Mouse (Mus musculus) left cerebral cortex, adult 18-20 months (tissue): ENCODE data around the gene Gnas. TPM values are rescaled to one million over a fixed set of nuclear protein-coding genes. Genes with fewer than 3 reads are reported as not detected.

Source experiments
- DNase-seq, 2 experiments: peaks; one replicate each; pipeline ENCODE4 v3.0.0; 2021 to 2022; ENCODE audit warnings: low spot score in 2 of 2, mixed read lengths in 1 of 2
- long read RNA-seq, 2 experiments: library from polyadenylated mRNA; stranded (forward); transcript quantifications; one replicate each; pipeline ENCODE4 v2.0.0; 2021
- total RNA-seq, 2 experiments: library from RNA; stranded (reverse); gene quantifications; 2 replicates each; pipeline ENCODE4 v1.2.3; 2021

The Gnas gene
- total RNA-seq, result 1,000 to 10,000 TPM; 1,817 to 1,846 TPM
- long read RNA-seq, experiment 1, transcript Gnas-221 (13 exons, 1,427 nt), result minor isoform, 25 of 1,893 reads
- long read RNA-seq, experiment 1, transcript Gnas-207 (11 exons, 1,789 nt), result minor isoform, 29 of 1,893 reads
- long read RNA-seq, experiment 1, transcript Gnas-206 (11 exons, 1,695 nt), result minor isoform, 12 of 1,893 reads
- long read RNA-seq, experiment 1, transcript Gnas-208 (12 exons, 1,716 nt), result major isoform, 1,723 of 1,893 reads
- long read RNA-seq, experiment 1, partial matches to known transcripts, result 68 of 1,893 reads
- long read RNA-seq, experiment 1, other reads (novel, unspliced or antisense), result 28 of 1,893 reads
- long read RNA-seq, experiment 2, transcript Gnas-207 (11 exons, 1,789 nt), result minor isoform, 27 of 1,528 reads
- long read RNA-seq, experiment 2, transcript Gnas-221 (13 exons, 1,427 nt), result minor isoform, 23 of 1,528 reads
- long read RNA-seq, experiment 2, transcript Gnas-206 (11 exons, 1,695 nt), result minor isoform, 18 of 1,528 reads
- long read RNA-seq, experiment 2, transcript Gnas-208 (12 exons, 1,716 nt), result major isoform, 1,356 of 1,528 reads
- long read RNA-seq, experiment 2, partial matches to known transcripts, result 66 of 1,528 reads
- long read RNA-seq, experiment 2, other reads (novel, unspliced or antisense), result 32 of 1,528 reads

DNA sequence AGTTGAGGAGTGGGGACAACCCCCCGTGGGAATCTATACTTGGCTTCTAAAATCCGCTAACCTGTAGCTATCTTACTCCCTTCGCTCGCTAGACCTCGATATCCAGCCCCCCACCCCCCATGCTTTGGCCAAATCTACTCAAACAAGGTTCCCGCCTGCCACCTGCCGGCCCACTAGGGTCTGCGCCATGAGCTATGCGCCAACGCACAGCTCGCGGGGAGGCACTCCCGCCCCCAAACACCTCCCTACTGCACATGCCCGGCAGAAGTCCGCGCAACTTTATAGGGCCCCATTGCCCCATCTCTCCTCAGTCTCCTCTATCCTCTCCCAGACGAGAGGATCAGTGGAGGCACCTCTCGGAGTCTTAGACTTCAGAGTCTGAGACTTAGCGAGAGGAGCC is at the start of gene Gnas:
Gene Gnas (plus strand): TSS at position 310 of the 400 bp plus-strand sequence.
- DNase-seq, result peak in 1 of 2 experiments; percentile 27

DNA sequence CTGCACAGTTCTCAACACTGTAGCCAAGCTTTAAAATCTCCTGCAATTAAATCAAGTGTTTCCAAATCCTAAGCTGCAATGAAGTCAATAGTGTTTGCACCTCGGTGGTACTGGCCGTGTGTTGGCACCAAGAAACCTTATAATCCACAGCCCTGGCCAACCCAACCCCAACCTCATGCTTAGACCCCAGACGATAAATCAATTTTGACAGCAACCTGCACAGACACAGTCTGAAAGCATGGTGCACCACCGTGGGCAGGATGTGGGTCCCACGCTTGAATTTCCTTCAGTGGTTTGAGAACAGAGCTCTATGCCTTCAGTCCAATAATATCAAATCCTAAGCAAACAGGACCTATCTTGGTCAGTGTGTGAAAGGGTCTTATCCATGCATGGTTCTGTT is 41.7 kb upstream of the Gnas start:
- DNase-seq, result no peak

DNA sequence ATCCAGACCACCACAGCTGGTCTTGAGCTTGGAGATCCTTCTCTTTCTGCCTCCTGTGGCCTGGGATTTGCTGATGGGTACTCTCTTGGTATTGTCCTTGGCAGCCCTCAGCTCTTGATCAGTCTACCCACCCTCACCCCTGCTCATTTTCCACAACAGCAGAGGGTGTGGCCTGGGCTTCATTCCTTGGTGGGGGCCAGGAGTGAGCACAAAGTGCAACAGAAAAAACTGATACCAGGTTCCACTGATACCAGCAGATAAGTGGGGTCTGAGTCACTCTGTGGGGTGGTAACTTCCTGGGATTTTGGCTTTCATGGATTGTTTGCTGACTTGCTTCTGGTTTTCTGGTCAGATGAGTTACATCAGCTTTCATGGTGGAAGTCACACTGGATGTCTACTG is 32.2 kb upstream of the Gnas start:
- DNase-seq, result no peak

DNA sequence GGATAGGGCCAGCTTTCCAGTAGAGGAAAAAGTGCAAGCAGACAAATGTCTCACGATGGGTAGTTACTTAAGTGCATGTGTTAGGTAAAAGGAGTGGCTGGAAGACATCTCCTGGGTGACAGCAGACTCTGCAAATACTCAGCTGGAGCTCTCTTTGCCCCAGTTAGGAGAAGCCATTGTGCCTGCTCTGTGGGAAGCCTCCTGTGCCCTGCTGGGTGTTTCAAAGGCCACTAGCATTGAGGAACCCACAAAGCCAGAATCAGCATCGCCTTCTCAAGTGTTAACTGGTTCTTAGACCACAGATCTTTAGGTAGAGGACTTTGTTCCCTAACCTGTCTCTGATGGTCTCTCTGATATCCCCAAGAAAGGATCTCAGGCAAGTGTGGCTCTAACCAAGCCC is 26.8 kb upstream of the Gnas start:
- no peak for DNase-seq

DNA sequence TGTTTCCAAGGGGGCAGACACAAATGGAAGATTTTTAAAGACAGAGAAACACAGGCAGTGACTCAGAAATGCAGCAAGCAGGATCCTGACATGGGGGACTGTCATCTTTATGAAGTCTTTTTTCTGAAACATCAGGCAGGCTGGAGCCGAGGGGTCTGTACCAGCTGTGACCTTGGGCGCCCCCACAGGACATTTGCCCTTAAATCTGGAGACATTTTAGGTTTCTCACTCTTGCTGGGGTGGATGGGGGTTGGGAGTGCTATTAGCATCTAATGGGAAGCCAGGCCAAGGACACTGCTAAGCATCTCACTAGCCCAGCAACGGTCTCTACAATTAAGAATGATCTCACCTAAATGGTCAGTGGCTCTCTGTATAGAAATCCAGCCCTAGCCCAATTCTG is 24.1 kb upstream of the Gnas start:
- DNase-seq, result no peak

DNA sequence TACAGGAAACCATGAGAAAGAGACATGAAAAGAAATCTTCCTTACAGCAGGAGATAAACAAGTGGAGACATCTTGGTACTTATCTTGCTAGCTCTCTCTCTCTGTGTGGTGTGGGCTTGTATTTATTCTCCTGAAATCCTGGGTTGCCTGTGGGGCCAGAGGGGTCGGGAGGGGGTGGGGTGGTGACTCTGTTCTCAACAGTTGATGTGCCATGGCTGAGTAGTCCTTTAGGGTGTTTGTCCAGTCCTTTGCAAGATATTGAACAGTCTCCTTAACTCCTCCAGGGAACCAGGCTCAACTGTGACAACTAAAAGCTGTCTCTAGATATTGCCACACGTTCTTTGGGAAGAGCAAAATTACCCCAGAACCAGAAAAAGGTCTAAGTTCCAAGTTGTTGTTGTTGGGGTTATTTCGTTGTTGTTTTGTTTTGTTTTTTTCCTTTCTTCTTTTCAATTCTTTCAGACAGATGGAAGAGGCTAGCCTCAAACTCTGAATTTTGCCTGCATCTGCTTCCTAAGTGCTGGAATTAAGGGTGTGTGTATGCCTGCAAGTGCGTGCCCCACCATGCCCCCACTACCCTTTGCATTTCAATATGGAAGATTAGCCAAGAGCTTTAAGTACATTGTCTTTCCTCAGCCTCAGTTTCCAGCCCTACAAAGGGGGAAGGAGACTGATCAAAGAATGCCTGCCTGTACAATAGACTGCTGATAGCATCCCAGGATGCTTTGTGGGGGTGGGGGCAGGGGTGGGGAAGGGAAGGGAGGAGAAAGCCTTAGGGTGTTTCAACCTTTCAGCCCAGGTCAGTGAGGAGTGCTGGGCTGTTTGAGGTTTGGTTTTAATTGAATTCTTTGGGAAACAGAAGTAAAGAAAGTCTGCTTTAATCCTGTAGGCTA is 23.0 kb upstream of the Gnas start:
- DNase-seq, result no peak

DNA sequence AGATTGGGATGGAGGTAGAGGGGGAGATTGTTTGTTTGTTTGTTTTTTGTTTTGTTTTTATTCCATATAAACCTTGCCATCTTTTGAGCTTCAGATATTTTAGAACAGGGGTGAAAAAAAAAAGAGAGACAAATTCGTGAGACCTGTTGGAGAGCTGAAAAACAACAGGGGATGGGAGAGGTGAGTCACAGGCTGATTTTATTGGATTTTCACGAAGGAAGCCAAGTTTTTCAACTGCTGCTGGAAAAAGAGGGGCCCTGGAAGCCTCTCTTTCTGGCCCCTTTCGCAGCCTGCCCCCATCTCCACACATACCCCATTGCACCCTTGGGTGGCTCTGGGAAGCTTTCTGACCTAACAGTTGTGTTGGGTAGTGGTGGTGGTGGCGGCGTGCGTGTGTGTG is 22.3 kb upstream of the Gnas start:
- DNase-seq, result no peak

DNA sequence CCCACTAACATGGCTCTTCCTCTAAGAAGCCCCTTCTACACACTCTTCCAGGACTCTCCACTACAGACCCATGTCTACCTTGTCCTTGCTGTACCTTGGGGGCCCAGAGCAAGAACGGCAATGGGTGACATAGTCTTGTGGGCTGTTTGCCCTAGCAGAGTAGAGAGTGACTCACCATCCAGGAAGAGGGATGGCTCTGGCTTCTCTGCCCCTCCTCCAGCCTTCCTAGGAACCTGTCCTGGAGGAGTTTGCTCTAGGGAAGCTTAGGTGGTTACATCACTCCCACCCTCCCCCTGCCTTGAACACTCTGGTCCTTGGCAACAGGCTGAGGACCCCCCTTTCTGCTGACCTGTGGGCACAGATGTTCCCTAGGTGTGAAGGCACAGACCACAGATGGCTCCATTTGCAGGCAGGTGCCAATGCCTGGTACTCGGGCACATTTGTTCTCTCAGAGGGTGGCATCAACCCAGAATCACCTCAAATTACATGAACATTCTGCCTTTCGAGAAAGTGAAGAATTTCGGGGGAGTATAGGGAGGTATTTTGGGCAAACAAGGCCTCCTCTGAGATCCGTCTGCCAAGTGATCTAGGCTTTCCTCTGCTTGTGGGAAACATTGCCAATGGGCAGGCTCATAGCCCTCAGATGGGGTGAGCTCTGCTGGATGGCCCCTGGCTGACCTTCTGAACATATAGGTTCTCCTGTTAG is 20.9 kb upstream of the Gnas start:
- DNase-seq, result no peak

DNA sequence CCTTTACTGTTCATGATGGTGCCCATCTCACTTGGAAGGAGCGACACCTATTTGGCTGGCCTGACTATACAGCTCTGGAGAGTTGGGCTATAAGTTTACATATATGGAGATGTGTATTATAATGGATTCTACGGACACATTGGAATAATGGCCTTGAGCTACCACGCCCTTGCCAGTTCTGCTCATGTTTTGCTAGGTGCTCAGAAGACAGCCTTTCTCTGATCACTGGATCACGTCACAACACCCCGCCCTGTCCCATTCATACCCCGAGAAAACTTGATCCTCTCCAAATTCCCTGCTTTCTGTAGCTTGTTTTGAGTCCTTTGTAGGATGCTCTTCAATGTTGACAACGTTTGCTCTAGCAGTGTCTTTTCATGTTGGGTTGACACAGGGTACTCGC is 19.9 kb upstream of the Gnas start:
- no peak for DNase-seq

DNA sequence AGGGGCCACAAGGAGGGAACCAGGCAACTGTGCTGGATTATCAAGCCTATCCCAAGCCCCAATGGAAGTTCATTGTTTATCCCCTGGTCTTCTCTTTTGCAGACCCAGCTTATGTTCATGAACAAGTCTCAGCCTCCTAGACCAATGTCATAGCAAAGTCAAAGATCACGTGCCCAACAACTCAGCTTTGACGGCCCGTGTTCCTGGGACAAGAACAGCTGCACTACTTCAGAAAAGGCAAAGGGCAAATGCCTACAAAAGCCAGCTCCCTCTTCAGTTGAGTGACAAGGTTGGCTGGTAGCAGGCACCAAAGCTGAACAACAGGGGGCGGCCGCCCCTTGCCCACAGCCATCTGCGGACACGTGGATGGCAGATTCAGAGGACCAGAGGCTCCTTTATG is 13.7 kb upstream of the Gnas start:
- DNase-seq, result no peak

DNA sequence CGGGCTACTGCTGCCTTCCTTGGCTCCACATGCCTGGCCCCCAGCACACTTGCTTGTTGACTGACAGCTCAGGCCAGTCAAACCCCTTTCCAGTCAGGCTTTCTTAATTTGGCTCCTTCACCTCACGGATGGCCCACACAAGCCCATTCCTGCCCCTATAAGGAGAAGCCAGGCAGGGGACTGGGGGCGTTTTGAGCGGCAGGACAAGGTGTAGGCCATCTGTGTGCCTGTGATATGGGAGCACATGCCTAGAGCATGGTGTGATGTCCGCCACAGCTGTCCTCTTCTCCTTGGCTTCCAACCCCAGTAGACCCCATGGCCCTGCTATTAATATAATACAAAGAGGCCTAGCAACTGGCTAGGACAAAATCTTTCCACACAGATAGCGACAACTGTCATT is 12.7 kb upstream of the Gnas start:
- no peak for DNase-seq

DNA sequence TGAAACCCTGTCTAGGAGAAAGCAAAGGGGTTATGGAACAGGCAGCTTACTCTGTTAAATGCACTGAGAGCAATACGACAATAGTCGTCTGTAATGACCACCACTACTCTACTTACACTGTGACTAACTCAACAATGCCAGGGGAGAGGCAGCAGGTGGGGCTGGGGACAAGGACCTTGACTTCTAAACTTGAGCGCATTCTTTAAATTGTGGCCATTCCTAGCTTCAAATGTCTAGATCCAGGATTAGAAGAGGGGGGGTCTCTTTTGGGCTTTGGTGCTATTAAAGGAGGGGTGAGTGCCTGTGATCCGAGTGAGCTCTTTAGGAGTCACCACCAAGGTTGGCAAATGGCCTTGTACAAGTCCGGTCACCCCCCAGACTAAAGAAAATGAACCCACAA is 11.0 kb upstream of the Gnas start:
- no peak for DNase-seq

DNA sequence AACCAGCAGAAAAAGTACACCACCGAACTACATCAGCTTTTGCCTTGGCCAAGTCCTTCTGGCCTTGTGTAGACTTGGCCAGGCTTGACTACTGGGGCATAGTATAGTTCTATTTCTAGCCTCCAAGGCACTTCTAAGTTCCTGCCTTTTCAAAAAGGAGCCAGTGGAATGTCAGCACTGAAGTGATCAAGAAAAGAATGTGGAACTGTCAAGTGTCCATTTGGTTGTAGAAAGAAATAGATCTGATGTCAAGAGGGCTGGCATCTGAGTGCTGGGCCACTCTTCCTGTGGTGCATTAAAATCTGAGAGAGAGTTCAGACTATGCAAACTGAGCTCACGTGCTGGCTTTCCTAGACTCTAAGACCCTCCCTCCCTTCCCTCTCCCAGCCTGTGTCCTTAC is 10.2 kb upstream of the Gnas start:
- DNase-seq, result no peak

DNA sequence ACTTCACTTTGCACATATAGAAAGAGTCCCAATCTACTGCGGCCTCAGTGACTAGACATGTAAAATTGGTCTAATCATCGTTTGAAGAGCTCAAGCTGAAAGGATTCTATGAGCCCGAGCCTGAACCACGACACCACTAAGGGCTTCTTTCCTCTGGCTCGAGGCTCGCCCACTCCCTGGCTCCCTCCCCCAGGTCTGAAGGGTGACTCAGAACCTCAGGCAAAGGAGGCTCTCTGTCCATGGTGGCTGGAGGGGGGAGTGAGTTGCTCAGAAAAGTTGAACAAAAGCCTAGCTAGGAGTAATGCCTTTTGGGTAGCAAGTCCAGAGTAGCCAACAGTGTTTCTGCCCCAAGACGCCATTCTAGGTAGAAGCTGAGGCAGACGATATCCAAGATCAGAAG is 4.3 kb upstream of the Gnas start:
- no peak for DNase-seq

DNA sequence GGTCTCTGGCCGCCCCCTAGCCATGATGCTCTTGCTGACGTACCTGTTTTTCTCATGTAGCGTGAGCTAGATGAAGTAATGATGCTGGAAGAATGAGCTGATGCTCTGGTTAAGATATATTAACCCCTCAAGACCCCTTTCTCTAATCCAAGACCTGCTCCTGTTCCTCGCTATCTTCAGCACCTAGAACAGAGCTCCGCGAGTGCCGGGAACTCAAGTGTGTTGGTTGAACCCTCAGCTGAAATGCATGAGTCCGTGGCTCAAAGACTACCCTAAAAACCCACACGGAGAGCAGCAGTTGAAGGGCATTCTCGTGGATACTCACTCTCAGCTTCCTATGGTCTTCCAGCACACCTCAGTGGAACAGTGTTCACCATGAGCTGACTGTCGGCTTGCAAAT is 779 bp upstream of the Gnas start:
- no peak for DNase-seq

DNA sequence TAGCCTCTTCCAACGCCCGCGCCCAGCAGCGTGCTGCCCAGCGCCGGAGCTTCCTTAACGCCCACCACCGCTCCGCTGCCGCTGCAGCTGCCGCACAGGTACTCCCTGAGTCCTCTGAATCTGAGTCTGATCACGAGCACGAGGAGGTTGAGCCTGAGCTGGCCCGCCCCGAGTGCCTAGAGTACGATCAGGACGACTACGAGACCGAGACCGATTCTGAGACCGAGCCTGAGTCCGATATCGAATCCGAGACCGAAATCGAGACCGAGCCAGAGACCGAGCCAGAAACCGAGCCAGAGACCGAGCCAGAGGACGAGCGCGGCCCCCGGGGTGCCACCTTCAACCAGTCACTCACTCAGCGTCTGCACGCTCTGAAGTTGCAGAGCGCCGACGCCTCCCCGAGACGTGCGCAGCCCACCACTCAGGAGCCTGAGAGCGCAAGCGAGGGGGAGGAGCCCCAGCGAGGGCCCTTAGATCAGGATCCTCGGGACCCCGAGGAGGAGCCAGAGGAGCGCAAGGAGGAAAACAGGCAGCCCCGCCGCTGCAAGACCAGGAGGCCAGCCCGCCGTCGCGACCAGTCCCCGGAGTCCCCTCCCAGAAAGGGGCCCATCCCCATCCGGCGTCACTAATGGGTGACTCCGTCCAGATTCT is 812 bp downstream of the Gnas start:
- DNase-seq, result no peak

DNA sequence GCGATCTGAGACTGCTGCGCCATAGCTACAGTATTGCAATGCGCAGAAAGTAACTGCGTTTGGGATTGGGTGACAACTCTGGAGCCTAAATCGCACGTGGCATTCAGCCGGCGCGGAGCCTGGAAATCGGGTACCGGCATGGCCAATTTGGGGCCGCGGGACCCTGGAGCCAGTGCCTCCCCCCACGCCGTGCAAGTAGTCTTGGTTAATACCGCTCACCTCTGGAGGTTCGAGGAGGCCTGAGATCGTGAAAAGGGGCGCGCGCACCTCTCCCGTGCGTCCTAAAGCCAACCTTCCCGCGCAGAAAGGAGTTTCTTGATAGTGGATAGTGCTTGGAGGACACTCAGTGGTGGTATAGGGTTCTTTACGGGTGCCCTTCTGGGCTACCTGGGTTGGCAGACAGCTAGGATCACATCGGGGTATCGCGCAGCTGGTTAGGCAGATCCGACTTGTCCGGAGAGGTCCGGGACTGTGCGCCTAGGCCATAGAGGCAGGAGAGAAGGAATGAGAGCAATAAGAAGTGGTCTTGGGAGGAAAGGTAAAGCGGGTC is 1.9 kb downstream of the Gnas start:
- DNase-seq, result no peak

DNA sequence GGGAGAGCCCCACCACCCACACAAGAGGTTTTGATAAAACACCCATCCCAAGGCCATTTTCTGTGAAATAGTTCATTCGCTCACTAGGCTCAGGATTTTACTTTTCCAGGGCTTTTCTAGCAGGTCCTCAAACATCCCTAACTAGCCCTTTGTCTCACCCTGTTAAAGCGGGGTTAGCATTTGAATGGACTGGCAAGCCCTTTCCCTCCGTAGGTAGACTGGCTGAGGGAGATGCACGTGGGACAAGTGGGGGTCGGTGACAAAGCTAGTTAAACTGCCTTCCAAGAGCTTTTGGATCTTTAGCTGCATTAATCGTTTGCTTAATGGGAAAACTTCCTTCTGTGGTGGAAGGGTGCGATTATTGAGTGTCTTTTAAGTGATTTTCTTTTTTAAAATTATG is 3.8 kb downstream of the Gnas start:
- DNase-seq, result no peak

DNA sequence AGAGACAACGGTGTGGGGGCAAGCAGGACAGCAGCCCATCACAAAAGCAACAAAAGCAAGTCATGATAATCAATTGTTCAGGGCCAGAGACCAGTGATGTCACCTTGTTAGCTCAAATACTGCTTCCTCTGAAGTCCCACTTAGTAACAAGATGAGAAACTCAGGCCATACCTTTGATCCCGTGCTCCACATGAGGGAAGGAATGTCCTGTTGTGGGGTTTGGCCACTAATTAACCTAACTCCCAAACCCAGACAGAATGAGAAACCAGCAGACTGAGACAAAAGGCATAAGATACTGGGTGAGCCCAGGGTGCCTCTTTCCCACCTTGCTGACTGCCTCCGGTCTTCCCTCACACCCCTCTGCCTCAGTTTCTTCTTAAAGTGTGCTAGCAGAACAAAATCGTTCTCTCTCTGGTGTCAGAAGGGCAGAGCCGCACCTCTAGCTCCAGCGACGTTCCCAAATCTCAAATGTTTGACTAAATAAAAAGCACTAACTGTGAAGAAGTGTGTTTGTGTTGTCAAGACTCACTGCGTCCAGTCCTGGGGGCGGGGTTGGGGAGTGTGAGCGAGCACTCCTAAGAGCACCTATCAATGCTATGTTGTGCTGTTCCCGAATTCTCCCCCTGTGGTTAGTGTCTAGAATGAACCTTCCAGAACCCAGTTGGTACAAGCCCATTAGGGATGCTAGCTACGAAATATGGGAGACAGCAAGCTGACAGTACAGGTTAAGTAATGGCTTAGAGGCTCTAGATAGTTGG is 4.7 kb downstream of the Gnas start:
- no peak for DNase-seq
